Mouse (Mus musculus) liver, postnatal 0 days (tissue): ENCODE measurements around the gene Tbxas1. TPM values are rescaled to one million over a fixed set of nuclear protein-coding genes. Genes with fewer than 3 reads are reported as not detected.

Source experiments
- ATAC-seq: fragments of 200-750 bp; cut with Nextera tagmentation; 2 replicates; pipeline ENCODE4 v1.8.0; 2017; ENCODE audit warnings: mild to moderate bottlenecking, moderate library complexity
- DNase-seq: peaks from one replicate; pipeline ENCODE4 v3.0.0-alpha.2; 2016
- H3K27ac ChIP-seq: fragments of 300-500 bp; sonication (generic); 2 replicates; pipeline ENCODE4 v1.5.1; 2014; ENCODE audit warnings: antibody characterized with exemption, moderate library complexity, mild to moderate bottlenecking, low read depth
- H3K27me3 ChIP-seq: fragments of 300-500 bp; sonication (generic); 2 replicates; pipeline ENCODE4 v1.6.1; 2014; ENCODE audit warnings: low read length, control low read depth, mixed read lengths; ENCODE audit not compliant: insufficient read depth
- H3K36me3 ChIP-seq: fragments of 300-500 bp; sonication (generic); replicated peaks from 2 replicates; pipeline ENCODE4 v1.6.1; 2014; ENCODE audit warnings: mild to moderate bottlenecking, control low read depth, low read length, moderate library complexity, mixed read lengths; ENCODE audit not compliant: insufficient read depth
- H3K4me1 ChIP-seq: fragments of 300-500 bp; sonication (generic); 2 replicates; pipeline ENCODE4 v1.6.1; 2014; ENCODE audit warnings: antibody characterized with exemption, mild to moderate bottlenecking, control low read depth; ENCODE audit not compliant: insufficient read depth
- H3K4me2 ChIP-seq: fragments of 300-500 bp; sonication (generic); 2 replicates; pipeline ENCODE4 v1.6.1; 2014; ENCODE audit warnings: low read depth, mild to moderate bottlenecking, low read length, moderate library complexity, mixed read lengths
- H3K4me3 ChIP-seq: fragments of 300-500 bp; sonication (generic); 2 replicates; pipeline ENCODE4 v1.5.1; 2014; ENCODE audit warnings: low read depth, low read length
- H3K9ac ChIP-seq: fragments of 300-500 bp; sonication (generic); replicated peaks from 2 replicates; pipeline ENCODE4 v1.6.1; 2014; ENCODE audit warnings: mild to moderate bottlenecking, moderate library complexity
- H3K9me3 ChIP-seq: fragments of 300-500 bp; sonication (generic); 2 replicates; pipeline ENCODE4 v1.6.1; 2016; ENCODE audit warnings: mild to moderate bottlenecking, control low read depth, low read length, mixed read lengths
- CTCF ChIP-seq: sonication (generic); IDR thresholded peaks from 2 replicates; pipeline ENCODE4 v1.5.1; 2016; ENCODE audit warnings: antibody characterized with exemption, low read depth
- EP300 ChIP-seq: IDR thresholded peaks from 2 replicates; pipeline ENCODE4 v1.6.1; 2016; ENCODE audit warnings: antibody characterized with exemption, low read depth, mild to moderate bottlenecking
- WGBS: fragments of 180-500 bp; shearing (Covaris S2); extraction: QIAGEN DNeasy Blood & Tissue Kit; methylation state at CpG from one replicate; pipeline ENCODE4 v1.1.7; 2014; ENCODE audit not compliant: insufficient replicate concordance; 5-methylcytosine and 5-hydroxymethylcytosine counted together
- polyA plus RNA-seq: library from polyadenylated mRNA; unstranded; fragments of >200 nt; fragmentation: Nextera tagmentation; extraction: Ambion mirVana; gene quantifications from 2 replicates; pipeline ENCODE4 v1.2.1, GENCODE M21; 2015

Gene Tbxas1
- polyA plus RNA-seq, 1 experiment from 2014 or later, result 10.3 TPM

DNA sequence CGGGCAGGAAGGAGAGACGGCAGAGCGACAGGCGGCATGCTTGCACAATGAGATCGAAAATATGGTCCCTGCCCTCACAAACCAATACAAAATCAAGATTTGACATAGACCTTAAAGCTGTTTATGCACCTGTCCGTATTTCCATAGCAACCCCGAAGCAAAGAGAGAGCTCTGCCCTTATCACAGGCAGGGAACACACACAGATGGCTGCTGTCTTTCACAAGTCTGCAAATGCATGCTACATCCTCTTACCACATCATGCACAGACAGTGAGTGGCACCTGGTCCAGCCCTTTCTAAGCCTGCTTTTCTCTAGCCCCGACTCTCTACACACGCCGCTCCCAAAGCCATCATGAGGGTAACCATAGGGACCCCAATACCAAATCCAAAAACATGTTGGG lies 39.0 kb downstream of the Tbxas1 start:
- Histone ChIP-seq H3K4me1 (peaks cover 85% of the 10 kb centered on the region), H3K4me2 (no peak overlapping the region), H3K9me3 (no peaks in the 10 kb centered on the region), H3K36me3 (no peaks in the 10 kb centered on the region), H3K9ac (no peak overlapping the region), H3K27ac (no peak overlapping the region), H3K27me3 (no peaks in the 10 kb centered on the region), H3K4me3 (no peak overlapping the region)
- no peak for DNase-seq
- TF ChIP-seq EP300, result no peak
- TF ChIP-seq CTCF, result no peak
- no peak for ATAC-seq
- 79% methylated on average over 10 of the region's 10 CpGs for WGBS

DNA sequence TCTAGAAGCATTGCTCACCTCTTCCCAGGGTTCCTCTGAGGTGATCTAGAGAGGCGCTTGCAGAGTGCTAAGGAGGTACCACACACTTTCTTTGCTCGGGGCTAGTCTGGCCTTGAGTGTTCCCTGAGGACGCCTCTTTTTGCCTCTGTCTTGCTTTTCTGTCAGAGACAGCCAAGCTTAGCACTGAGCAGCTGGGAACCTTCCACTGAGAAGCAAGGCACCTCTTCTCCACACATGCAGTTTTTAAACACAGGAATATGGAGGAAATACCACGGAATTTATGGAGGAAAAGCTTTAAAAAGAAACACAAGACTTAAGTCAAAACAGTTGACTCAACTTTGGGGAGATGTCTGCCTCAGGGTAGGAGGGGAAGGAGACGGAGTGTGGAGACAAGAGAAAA lies 40.6 kb downstream of the Tbxas1 start:
- no peak for DNase-seq

DNA sequence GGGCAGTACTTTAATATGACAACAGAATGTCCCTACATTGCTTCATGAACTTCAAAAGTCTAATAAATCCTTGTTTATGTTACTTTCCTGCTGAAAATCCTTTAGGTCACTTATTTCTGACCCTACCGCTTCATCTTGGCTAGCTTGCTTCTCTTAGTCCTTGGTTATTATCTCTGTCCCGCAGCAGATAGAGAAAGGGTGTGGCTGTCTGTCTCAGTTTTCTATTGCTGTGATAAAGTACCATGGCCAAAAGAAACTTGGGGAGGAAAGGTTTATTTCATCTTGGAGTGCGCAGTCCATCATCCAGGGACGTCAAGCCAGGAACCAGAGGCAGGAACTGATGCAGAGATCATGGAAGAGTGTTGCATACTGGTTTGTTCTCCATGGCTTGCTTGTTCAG lies 41.4 kb downstream of the Tbxas1 start:
- H3K4me3 ChIP-seq, result no peak overlapping the region
- ATAC-seq (no peak), DNase-seq (no peak)
- H3K4me2 ChIP-seq, result peak overlapping the region; percentile 60
- H3K36me3 ChIP-seq, result no peaks in the 10 kb centered on the region
- H3K9ac ChIP-seq, result 0 out of 2 replicates have a peak overlapping the region, but pooled peaks have one; percentile 17
- H3K4me1 ChIP-seq, result peaks cover 89% of the 10 kb centered on the region
- no peaks in the 10 kb centered on the region for H3K27me3 ChIP-seq
- whole genome bisulfite sequencing, result 52% methylated on average over 4 of the region's 4 CpGs
- no peaks in the 10 kb centered on the region for H3K9me3 ChIP-seq
- peak; percentile 93 for TF ChIP-seq EP300
- TF ChIP-seq CTCF, result no peak
- peak overlapping the region; percentile 97 for H3K27ac ChIP-seq

More for the DNA sequence above, 40.6 kb downstream of the Tbxas1 start:
- TF ChIP-seq EP300 (no peak), CTCF (no peak)
- no peaks in the 10 kb centered on the region for H3K27me3 ChIP-seq
- 80% methylated on average over 5 of the region's 5 CpGs for WGBS
- no peaks in the 10 kb centered on the region for H3K9me3 ChIP-seq
- H3K9ac ChIP-seq, result 0 out of 2 replicates have a peak overlapping the region, but pooled peaks have one; percentile 17
- no peak overlapping the region for H3K4me3 ChIP-seq
- peaks cover 87% of the 10 kb centered on the region for H3K4me1 ChIP-seq
- H3K36me3 ChIP-seq, result no peaks in the 10 kb centered on the region
- H3K27ac ChIP-seq, result peak overlapping the region; percentile 51
- ATAC-seq, result no peak
- no peak overlapping the region for H3K4me2 ChIP-seq

DNA sequence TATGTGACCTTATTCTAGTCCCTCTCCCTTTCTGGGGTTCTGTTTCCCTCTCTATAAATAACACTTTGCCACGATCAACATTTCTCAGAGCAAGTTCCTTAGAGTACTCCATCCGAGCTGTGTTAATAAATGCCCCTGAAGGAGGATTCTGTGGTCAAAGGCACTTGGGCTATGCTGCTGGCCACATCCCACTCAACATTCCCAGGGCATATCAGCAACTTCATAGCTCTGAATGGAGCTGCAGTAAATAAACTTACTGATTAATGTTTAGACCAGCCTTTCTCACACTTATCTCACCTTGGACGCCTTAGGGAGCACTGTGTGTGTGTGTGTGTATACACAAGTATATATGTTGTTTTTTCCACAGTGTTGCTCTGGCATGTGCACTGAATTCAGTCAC lies 42.2 kb downstream of the Tbxas1 start:
- Histone ChIP-seq H3K27me3 (no peaks in the 10 kb centered on the region), H3K4me3 (no peak overlapping the region), H3K4me1 (peaks cover 89% of the 10 kb centered on the region), H3K27ac (peak overlapping the region; percentile 97), H3K9ac (0 out of 2 replicates have a peak overlapping the region, but pooled peaks have one; percentile 17), H3K9me3 (no peaks in the 10 kb centered on the region), H3K4me2 (peak overlapping the region; percentile 60), H3K36me3 (no peaks in the 10 kb centered on the region)
- no peak for DNase-seq
- ATAC-seq, result no peak
- TF ChIP-seq CTCF (no peak), EP300 (no peak)
- WGBS, result 51% methylated on average over 3 of the region's 3 CpGs

DNA sequence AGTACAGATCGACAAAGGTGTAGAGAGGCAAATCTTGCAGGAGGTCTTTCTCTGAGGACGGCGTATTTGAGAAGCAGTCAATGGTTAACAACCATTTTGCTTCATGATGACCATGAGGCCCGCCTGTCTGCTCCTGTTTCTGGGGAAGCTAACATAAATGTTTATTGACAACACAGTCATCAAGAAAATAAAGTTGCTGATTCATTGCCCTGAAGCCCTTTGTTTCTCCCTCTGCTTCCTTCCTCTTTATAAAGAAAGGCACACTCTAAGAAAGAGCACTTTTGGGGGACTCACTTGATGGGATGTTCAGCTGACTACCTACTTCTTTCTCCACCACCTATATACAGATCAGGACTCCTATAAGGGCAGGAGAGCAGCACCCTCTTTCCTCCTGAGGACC lies 43.5 kb downstream of the Tbxas1 start:
- Histone ChIP-seq H3K4me1 (peaks cover 87% of the 10 kb centered on the region), H3K36me3 (no peaks in the 10 kb centered on the region), H3K4me3 (0 out of 2 replicates have a peak overlapping the region, but pooled peaks have one; percentile 0), H3K9ac (peak overlapping the region; percentile 21; the same call in 1 of the 2 replicates), H3K27me3 (no peaks in the 10 kb centered on the region), H3K4me2 (peak overlapping the region; percentile 60), H3K9me3 (no peaks in the 10 kb centered on the region), H3K27ac (peak overlapping the region; percentile 97)
- TF ChIP-seq EP300, result no peak
- TF ChIP-seq CTCF, result no peak
- ATAC-seq (no peak), DNase-seq (no peak)
- 51% methylated on average over 4 of the region's 4 CpGs for WGBS

DNA sequence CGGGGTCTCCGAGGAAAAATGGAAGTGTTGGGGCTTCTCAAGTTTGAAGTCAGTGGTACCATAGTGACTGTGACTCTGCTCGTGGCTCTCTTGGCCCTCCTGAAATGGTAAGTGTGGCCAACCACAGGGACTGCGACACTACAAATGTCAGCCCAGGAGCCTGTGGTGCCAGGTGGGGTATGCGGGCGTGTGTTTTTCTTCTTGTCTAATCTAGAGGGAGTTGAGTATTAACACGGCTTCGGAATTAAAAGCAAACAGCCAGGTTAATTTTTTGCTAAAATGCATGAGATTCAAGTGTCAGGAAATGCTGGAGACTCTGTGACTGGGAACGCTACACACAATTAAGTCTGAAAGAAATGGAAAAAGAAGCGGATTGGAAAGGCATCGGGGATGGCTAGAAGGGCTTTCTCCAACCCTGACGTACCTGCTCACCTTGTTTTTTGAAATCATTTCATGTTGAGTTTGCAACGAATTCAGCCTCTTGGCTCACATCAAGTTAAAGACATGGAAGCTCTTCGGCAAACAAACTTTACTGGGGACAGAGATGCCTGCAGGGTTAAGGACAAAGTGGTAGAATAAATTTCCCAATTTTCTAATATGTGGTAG lies 44.0 kb downstream of the Tbxas1 start:
- H3K4me3 ChIP-seq, result 0 out of 2 replicates have a peak overlapping the region, but pooled peaks have one; percentile 0
- H3K9me3 ChIP-seq, result no peaks in the 10 kb centered on the region
- no peaks in the 10 kb centered on the region for H3K27me3 ChIP-seq
- peak overlapping the region; percentile 97 for H3K27ac ChIP-seq
- H3K36me3 ChIP-seq, result no peaks in the 10 kb centered on the region
- no peak for DNase-seq
- ATAC-seq, result no peak
- peaks cover 86% of the 10 kb centered on the region for H3K4me1 ChIP-seq
- peak overlapping the region; percentile 21; the same call in 1 of the 2 replicates for H3K9ac ChIP-seq
- TF ChIP-seq EP300 (no peak), CTCF (no peak)
- WGBS, result 59% methylated on average over 14 of the region's 14 CpGs
- peak overlapping the region; percentile 60 for H3K4me2 ChIP-seq
